Mouse (Mus musculus) midbrain, embryonic 16.5 days (tissue): ENCODE measurements at regions not wholly inside any gene's neighbourhood (a gene's known extent, or its start where the extent isn't known, plus 50 kb on each side); places are given as distances from the start of the nearest gene placed in this dataset.
A peak's percentile ranks its signal among the peaks of the same experiment; 100 is the strongest.

Experiments used
- ATAC-seq: fragments of 200-750 bp; cut with Nextera tagmentation; 2 replicates; pipeline ENCODE4 v1.8.0; 2017; ENCODE audit warnings: moderate TSS enrichment
- H3K27ac ChIP-seq: fragments of 300-500 bp; sonication (generic); 2 replicates; pipeline ENCODE4 v1.5.1; 2014; ENCODE audit warnings: mild to moderate bottlenecking, low read length, mixed read lengths
- H3K27me3 ChIP-seq: fragments of 300-500 bp; sonication (generic); 2 replicates; pipeline ENCODE4 v1.6.1; 2014; ENCODE audit warnings: low read depth, low read length, mixed read lengths; ENCODE audit not compliant: control insufficient read depth, insufficient read depth
- H3K36me3 ChIP-seq: fragments of 300-500 bp; sonication (generic); 2 replicates; pipeline ENCODE4 v1.6.1; 2014; ENCODE audit warnings: mild to moderate bottlenecking, low read length, moderate library complexity, mixed read lengths; ENCODE audit not compliant: control insufficient read depth, insufficient read depth
- H3K4me1 ChIP-seq: fragments of 300-500 bp; sonication (generic); 2 replicates; pipeline ENCODE4 v1.6.1; 2014; ENCODE audit warnings: mild to moderate bottlenecking, low read length, mixed read lengths; ENCODE audit not compliant: control insufficient read depth, insufficient read depth
- H3K4me2 ChIP-seq: fragments of 300-500 bp; sonication (generic); 2 replicates; pipeline ENCODE4 v1.6.1; 2014; ENCODE audit warnings: mild to moderate bottlenecking, low read length, mixed read lengths
- H3K4me3 ChIP-seq: fragments of 300-500 bp; sonication (generic); 2 replicates; pipeline ENCODE4 v1.5.1; 2014; ENCODE audit warnings: low read depth, mild to moderate bottlenecking, low read length, moderate library complexity, mixed read lengths
- H3K9ac ChIP-seq: fragments of 300-500 bp; sonication (generic); 2 replicates; pipeline ENCODE4 v1.6.1; 2014; ENCODE audit warnings: low read depth, low read length, mixed read lengths
- H3K9me3 ChIP-seq: fragments of 300-500 bp; sonication (generic); replicated peaks from 2 replicates; pipeline ENCODE4 v1.6.1; 2014; ENCODE audit warnings: mild to moderate bottlenecking, low read length, mixed read lengths; ENCODE audit not compliant: control insufficient read depth, poor library complexity, severe bottlenecking
- WGBS: fragments of 180-500 bp; shearing (Covaris S2); extraction: QIAGEN DNeasy Blood & Tissue Kit; methylation state at CpG from one replicate; pipeline ENCODE4 v1.1.7; 2014; 5-methylcytosine and 5-hydroxymethylcytosine counted together

- no peak overlapping the region for H3K4me3 ChIP-seq
- no peak overlapping the region for H3K9ac ChIP-seq
- no peak for ATAC-seq
- H3K4me1 ChIP-seq = no peaks in the 10 kb centered on the region
- no peak overlapping the region for H3K27ac ChIP-seq
- H3K36me3 ChIP-seq = no peaks in the 10 kb centered on the region
- 81% methylated on average over 3 of the region's 3 CpGs for WGBS
- H3K4me2 ChIP-seq = no peak overlapping the region
- no peaks in the 10 kb centered on the region for H3K27me3 ChIP-seq
- no peaks in the 10 kb centered on the region for H3K9me3 ChIP-seq
Observed at GRCm38 (mm10) chr2:75034708-75035107, 209.1 kb downstream of the Mtx2 start.

DNA sequence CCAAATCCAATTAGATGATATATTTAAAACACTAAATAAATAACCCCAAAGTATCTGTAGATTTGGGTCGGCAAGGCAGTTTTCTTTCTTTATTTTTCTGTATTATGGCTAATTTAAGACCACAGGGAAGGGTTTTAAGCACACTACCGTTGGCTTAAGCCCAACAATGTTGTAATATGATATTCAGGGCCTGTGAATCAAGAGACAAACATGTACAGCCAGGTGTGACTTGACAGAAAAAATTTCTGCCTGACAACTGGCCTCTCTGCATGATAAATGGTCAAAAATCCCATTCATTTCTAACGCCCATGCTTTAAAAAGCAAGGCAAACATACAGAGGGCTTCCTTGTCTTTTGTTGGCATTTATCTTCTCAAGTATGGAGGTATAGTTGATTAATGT is 213.5 kb downstream of the Mtx2 start:
- Histone ChIP-seq H3K9ac (no peak overlapping the region), H3K4me3 (no peak overlapping the region), H3K9me3 (no peaks in the 10 kb centered on the region), H3K4me1 (no peaks in the 10 kb centered on the region), H3K36me3 (no peaks in the 10 kb centered on the region), H3K27me3 (no peaks in the 10 kb centered on the region), H3K4me2 (no peak overlapping the region), H3K27ac (no peak overlapping the region)
- ATAC-seq = no peak
- WGBS = 67% methylated on average over 3 of the region's 3 CpGs

GRCm38 (mm10) chr2:75046892-75047291 is 221.3 kb downstream of the Mtx2 start:
- Histone ChIP-seq H3K4me1 (0 out of 2 replicates have a peak, but pooled peaks cover 3% of the 10 kb centered on the region), H3K9me3 (no peaks in the 10 kb centered on the region), H3K36me3 (no peaks in the 10 kb centered on the region), H3K27ac (no peak overlapping the region), H3K9ac (no peak overlapping the region), H3K27me3 (no peaks in the 10 kb centered on the region), H3K4me3 (no peak overlapping the region), H3K4me2 (no peak overlapping the region)
- no peak for ATAC-seq
- 80% methylated on average over 6 of the region's 6 CpGs for WGBS

DNA sequence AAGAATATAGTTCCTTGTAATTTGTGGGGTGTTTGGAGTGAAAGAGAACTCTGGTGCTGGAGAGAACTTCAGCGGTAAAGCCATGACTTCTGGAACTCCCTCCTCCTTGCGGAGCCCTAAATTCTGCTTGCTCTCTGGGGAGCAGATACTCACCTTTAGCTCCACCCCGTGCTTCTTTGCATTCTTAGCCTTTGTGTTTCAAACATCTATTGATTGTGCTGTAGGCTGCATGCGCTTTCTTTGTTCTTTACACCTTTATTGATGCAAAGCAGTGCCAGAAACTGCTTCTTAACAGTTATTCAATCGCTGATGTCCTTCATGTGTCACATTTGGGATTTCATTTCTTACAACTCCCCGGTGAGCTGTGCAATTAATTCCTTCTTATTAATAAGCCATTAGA is 222.5 kb downstream of the Mtx2 start:
- no peak overlapping the region for H3K9ac ChIP-seq
- H3K9me3 ChIP-seq = no peaks in the 10 kb centered on the region
- H3K4me1 ChIP-seq = 0 out of 2 replicates have a peak, but pooled peaks cover 3% of the 10 kb centered on the region
- ATAC-seq = no peak
- no peak overlapping the region for H3K4me3 ChIP-seq
- H3K27me3 ChIP-seq = no peaks in the 10 kb centered on the region
- no peaks in the 10 kb centered on the region for H3K36me3 ChIP-seq
- H3K27ac ChIP-seq = no peak overlapping the region
- no peak overlapping the region for H3K4me2 ChIP-seq
- WGBS = 29% methylated on average over 6 of the region's 6 CpGs

GRCm38 (mm10) chr2:75054474-75055186 is 229.0 kb downstream of the Mtx2 start:
- Histone ChIP-seq H3K4me2 (peak overlapping the region; percentile 63), H3K4me1 (peaks cover 4% of the 10 kb centered on the region; the same call in 1 of the 2 replicates), H3K9ac (peak overlapping the region; percentile 60), H3K27me3 (no peaks in the 10 kb centered on the region), H3K4me3 (peak overlapping the region; percentile 35), H3K27ac (no peak overlapping the region; the same call in 1 of the 2 replicates), H3K9me3 (no peaks in the 10 kb centered on the region), H3K36me3 (no peaks in the 10 kb centered on the region)
- peak; percentile 71 for ATAC-seq
- WGBS = 21% methylated on average over 14 of the region's 14 CpGs

GRCm38 (mm10) chr2:75055187-75055543 is 229.6 kb downstream of the Mtx2 start:
- Histone ChIP-seq H3K9ac (peak overlapping the region; percentile 60; the same call in 1 of the 2 replicates), H3K4me3 (peak overlapping the region; percentile 35), H3K9me3 (no peaks in the 10 kb centered on the region), H3K36me3 (no peaks in the 10 kb centered on the region), H3K4me2 (peak overlapping the region; percentile 63), H3K27ac (no peak overlapping the region), H3K27me3 (no peaks in the 10 kb centered on the region), H3K4me1 (peaks cover 4% of the 10 kb centered on the region)
- ATAC-seq = no peak
- WGBS = 0% methylated on average over 6 of the region's 6 CpGs

DNA sequence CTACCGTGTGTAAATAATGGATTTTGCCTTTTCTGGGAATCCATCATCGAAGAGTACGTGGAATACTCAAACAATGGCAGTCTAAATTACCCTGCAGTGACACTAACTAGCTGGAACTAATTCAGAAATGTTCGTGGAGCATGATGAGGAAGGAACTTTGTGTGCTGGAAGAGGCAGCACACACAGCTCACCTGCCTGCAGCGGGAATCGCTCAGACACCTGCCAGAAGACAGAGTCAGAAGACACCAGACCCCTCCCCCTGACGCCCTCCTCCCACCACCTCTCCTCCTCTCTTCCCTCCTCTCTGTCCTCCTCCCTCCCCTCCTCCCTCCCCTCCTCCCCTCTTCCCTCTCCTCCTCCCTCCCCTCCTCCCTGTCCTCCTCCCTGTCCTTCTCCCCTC is 235.4 kb downstream of the Mtx2 start:
- peak overlapping the region; percentile 63 for H3K27ac ChIP-seq
- H3K4me2 ChIP-seq = peak overlapping the region; percentile 30
- peaks cover 23% of the 10 kb centered on the region for H3K4me1 ChIP-seq
- H3K9me3 ChIP-seq = no peaks in the 10 kb centered on the region
- H3K36me3 ChIP-seq = no peaks in the 10 kb centered on the region
- no peak overlapping the region for H3K9ac ChIP-seq
- 0 out of 2 replicates have a peak, but pooled peaks have one; percentile 40 for ATAC-seq
- no peak overlapping the region for H3K4me3 ChIP-seq
- no peaks in the 10 kb centered on the region for H3K27me3 ChIP-seq
- 40% methylated on average over 7 of the region's 7 CpGs for WGBS

DNA sequence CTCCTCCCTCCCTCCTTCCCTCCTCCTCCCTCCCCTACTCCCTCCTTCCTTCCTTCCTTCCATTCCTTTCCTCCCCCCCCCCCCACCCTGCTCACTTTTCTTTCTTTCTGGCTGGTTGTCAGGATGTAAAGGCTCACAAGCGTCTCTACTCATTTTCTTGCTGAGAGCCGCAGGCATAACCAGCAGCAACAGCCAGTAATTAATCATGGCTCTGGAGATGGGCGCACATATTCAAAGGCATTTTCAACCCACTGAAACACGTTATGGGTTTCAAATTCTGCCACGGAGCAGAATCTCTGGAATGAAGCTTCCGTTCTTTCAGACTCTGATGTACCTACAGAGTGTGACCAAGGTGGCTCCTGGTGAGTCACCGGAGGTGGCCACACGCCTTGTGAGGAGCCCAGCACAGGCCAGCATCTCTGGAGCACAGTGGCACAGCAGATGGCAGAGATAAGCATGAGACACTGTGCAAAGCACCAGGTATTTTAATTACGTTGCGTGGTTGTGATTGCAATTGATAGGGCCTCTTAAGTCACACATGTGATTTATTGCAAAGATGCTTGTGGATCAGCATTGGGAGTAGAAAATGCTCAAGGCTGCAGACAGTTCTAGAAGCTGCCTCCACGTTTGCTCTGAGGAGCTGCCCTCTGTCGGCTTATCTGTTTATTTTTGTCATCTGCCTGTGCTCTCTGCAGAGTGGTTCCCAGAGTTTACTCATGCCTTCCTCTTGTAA is 236.0 kb downstream of the Mtx2 start:
- Histone ChIP-seq H3K4me1 (peaks cover 23% of the 10 kb centered on the region), H3K27me3 (no peaks in the 10 kb centered on the region), H3K9ac (no peak overlapping the region), H3K27ac (peak overlapping the region; percentile 64), H3K4me2 (0 out of 2 replicates have a peak overlapping the region, but pooled peaks have one; percentile 7), H3K9me3 (no peaks in the 10 kb centered on the region), H3K4me3 (no peak overlapping the region), H3K36me3 (no peaks in the 10 kb centered on the region)
- ATAC-seq = 0 out of 2 replicates have a peak, but pooled peaks have one; percentile 64
- WGBS = 52% methylated on average over 12 of the region's 12 CpGs

DNA sequence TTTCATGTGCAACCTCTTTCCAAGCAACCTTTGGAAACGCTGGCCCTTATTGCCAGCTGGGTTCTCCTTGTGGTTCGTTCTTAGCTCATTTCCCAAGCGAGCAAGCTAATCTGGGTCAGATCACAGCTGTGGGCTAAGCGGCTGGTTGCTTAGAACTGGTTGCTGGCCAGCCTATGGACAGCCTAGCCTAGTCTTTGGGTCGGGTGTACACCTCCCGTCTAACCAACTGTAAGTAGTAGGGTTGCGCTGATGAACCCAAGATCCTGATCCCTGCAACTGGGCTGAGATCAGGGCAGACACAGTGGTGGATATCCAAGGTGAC is 236.5 kb downstream of the Mtx2 start:
- Histone ChIP-seq H3K4me1 (peaks cover 23% of the 10 kb centered on the region), H3K27ac (peak overlapping the region; percentile 64; the same call in 1 of the 2 replicates), H3K36me3 (no peaks in the 10 kb centered on the region), H3K4me3 (no peak overlapping the region), H3K27me3 (no peaks in the 10 kb centered on the region), H3K4me2 (no peak overlapping the region), H3K9ac (no peak overlapping the region), H3K9me3 (no peaks in the 10 kb centered on the region)
- 83% methylated on average over 7 of the region's 7 CpGs for WGBS
- ATAC-seq = no peak
